Mouse (Mus musculus): ENCODE results near the gene Inf2.

Gene Inf2

GRCm38 (mm10) chr12:112626455-112626854 lies 37.9 kb downstream of the Inf2 start:
- DNase-seq (ENCODE audit: low read depth, low spot score) = no peak

DNA sequence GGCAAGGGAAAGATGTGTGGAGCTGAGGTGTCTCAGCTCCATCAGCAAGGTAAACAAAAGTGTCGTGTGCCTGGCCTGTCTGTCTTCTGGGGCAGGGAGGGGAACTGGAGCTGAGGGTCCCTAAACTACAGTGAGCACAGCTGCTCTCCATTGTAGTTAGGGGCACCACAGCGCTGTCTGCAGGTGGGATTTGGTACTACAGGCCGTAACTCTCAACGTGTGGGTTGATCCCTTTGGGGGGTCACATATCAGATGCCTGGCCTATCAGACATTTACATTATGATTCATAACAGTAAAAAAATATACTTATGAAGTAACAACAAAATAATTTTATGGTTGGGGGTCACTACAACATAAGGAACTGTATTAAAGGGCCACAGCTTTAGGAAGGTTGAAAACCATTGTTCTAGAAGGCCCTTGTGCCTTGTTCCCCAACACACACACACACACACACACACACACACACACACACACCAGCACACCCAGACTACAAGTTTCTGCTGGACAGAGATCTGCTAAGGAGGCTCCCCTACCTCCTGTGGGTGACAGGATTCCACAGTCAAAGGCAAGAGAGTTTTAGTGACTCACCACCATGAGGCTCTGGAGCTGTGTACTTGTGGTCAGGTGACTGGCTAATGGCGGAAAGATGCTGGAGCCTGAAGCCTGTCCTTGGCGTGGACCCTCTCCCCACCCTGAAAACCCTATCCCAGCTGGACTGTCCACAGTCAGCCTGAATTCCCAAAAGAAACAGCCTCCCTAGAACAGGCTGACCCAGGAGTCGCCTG lies 38.7 kb downstream of the Inf2 start:
- no peak for DNase-seq (ENCODE audit: low read depth, low spot score)

GRCm38 (mm10) chr12:112628197-112628596 lies 39.6 kb downstream of the Inf2 start:
- no peak for DNase-seq (ENCODE audit: low read depth, low spot score)

DNA sequence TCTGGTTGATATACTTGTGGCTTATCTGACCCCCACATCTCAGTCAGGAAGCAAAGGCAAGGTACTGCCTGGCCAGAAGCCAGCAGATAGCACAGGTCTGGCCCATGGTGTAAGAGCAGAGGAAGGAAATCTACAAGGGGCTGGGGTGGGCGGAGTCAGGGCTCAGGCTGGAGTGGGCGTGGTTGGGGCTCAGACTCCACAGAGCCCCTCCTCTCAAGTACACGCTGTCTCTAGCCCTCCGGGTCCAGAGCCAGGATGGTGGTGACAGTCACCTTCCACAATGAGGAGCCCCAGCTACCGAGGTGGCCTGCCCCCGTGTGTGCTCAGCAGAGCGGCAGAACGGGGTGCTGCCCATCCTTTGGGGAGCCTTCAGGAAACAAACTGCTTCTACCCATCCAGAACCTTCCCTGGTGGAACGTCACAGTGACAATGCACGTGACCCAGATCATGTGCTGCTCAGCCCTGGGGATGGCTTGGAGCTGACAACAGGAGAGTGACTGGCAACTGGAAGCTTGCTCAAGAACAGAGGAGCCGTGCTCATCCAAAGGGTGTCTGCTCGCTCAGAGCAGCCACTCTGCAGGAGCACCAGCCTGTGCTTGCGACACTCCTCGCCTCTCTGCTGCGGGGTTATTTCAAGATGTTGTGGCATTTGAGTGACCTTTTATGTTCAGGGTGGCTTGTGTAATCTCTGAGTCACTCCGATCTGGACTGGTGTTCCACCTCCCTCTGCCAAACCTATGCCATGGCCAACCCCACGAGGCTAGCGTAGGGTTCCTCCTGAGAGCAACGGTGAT lies 40.5 kb downstream of the Inf2 start:
- peak; percentile 54 for DNase-seq (ENCODE audit: low read depth, low spot score)

DNA sequence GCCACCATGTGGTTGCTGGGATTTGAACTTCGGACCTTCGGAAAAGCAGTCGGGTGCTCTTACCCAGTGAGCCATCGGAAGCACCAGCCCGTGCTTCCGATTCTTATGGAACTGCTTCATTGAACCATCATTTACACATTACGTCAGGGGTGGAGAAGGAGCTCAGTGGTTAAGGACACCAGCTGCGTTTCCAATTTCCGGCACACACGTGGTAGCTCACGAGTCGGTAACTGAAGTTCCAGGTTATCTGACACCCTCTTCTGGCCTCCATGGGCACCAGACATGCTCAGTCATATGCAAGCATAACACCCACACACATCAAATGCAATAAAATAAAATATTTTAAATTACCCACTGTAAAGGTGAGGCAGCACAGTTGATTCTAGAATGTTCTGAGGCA lies 41.4 kb downstream of the Inf2 start:
- DNase-seq (ENCODE audit: low read depth, low spot score) = no peak

DNA sequence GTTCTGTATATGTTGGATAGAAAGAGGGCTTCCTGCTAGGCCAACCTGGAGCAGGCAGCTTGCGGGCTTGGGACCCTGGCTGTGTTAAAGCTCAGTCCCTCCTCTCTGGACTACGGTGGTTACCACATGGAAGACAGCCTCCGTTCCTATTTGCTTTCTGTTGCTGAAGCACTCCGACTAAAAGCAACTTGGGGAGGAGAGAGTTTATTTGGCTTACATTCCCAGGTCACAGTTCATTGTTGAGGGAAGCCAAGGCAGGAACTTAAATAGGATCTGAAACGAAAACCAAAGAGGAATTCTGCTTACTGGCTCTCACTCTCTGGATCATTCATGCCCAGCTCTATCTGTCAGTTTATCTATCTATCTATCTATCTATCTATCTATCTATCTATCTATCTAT lies 42.2 kb downstream of the Inf2 start:
- DNase-seq (ENCODE audit: low read depth, low spot score) = no peak

DNA sequence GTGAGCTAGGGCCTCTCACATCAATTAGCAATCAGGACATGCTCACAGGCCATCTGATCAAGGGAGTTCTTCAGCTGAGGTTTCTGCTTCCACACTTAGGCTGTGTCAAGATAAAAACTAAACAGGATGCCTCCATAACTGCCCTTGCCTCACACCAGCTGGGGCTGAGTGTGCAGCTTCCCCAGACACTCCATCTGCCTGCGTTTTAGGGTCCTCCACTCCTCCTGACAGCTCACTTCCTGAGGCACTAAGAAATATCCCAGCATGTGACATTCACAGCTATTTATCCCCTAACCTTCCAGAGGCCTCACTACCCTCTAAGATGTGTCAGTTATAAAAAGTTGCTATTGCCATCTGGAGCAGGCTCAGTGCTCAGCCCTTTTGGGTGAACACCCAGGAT lies 42.9 kb downstream of the Inf2 start:
- DNase-seq (ENCODE audit: low read depth, low spot score) = no peak

- DNase-seq (ENCODE audit: low read depth, low spot score) = no peak
Observed at GRCm38 (mm10) chr12:112632084-112632777, 43.6 kb downstream of the Inf2 start.

DNA sequence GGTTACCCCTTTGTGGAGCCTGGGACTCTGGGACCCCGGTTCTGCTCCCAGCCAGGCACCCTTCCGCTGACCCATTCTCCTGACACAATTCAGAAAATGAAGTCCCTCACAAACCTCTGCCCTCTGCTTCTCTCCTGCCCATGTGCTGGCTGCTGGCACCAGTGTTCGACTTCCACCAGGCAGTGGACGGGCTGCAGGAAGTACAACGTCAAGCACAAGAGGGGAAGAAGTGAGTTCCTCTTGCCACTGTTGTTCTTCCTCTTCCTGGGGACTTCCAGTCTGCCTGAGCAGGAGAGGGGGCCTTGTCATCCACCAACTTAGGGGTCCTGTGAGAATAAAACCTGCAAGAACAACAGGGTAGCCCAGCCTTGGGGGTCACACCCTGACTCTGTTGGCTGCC lies 44.3 kb downstream of the Inf2 start:
- DNase-seq (ENCODE audit: low read depth, low spot score) = no peak

GRCm38 (mm10) chr12:112633686-112634085 lies 45.1 kb downstream of the Inf2 start:
- DNase-seq (ENCODE audit: low read depth, low spot score) = no peak

DNA sequence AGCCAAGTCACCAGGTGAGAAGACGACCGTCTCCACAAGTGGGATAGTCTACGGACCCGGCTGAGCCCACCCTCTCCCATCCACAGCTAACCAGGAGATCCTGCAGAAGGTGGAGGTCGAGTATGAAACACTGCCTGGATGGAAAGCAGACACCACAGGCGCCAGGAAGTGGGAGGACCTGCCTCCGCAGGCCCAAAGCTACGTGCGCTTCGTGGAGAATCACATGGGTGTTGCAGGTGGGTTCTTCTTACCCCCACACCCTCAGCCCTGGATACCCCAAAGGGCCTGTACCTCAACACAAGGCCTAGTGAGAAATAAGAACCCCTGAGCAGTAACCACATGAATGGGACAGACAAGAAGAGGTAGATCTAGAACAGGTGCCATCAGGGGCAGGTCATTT lies 50.9 kb downstream of the Inf2 start:
- DNase-seq (ENCODE audit: low read depth, low spot score) = no peak

DNA sequence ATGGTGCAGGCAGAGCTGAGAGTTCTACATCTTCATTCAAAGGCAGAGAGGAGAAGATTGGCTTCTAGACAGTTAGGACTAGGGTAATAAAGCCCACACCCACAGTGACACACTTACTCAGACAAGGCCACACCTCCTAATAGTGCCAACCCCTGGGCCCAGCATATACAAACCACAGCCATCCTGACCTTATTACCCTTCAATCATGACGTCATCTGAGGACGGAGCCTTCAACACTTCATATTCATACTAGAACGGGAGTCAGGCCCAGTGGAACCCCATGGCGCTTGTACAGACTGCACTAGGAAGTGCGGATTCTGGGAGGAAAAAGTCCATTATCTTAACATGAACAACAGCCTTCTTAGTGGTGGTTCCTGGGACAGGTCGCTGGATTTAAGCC lies 54.5 kb downstream of the Inf2 start:
- no peak for DNase-seq (ENCODE audit: low read depth, low spot score)

GRCm38 (mm10) chr12:112644180-112644854 lies 55.7 kb downstream of the Inf2 start, which contains the start of gene Siva1:
TSS of gene Siva1 (plus strand) at chr12:112644679.
- DNase-seq (ENCODE audit: low read depth, low spot score) = peak; percentile 93

DNA sequence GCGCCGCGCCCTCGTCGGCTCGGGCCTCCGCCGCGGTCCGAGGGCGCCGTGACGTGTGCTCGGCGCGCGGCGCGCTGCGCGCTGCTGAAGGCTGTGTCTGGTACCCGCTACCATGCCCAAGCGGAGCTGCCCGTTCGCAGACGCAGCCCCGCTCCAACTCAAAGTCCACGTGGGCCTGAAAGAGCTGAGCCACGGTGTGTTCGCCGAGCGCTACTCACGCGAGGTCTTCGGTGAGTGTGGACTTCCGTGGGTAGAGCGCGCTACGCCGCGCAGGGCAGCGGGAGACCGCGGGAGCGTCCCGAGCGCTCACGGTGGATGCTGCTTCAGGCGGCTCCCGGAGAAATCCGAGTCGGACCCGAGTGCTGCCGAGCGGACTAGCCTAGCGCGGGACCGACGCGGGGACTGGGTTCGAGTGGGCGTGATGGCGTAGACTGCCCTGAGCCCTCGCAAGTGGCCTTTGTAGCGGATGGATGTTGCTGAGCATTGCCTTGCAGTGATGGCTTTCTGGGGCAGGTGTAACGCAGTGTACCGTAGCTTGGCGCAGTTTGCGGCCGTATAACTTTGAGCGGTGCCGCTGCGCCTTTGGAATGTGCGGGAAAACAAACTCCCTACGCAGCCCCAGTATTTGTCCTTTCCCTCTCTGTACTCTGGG lies 56.4 kb downstream of the Inf2 start:
- no peak for DNase-seq (ENCODE audit: low read depth, low spot score)

- DNase-seq (ENCODE audit: low read depth, low spot score) = no peak
Observed at GRCm38 (mm10) chr12:112646139-112646538, 57.6 kb downstream of the Inf2 start.

GRCm38 (mm10) chr12:112648081-112648480 lies 59.5 kb downstream of the Inf2 start:
- no peak for DNase-seq (ENCODE audit: low read depth, low spot score)

- no peak for DNase-seq (ENCODE audit: low read depth, low spot score)
Observed at GRCm38 (mm10) chr12:112651778-112652439, 63.3 kb downstream of the Inf2 start.

GRCm38 (mm10) chr12:112653157-112653824 lies 64.7 kb downstream of the Inf2 start:
- DNase-seq (ENCODE audit: low read depth, low spot score) = no peak

DNA sequence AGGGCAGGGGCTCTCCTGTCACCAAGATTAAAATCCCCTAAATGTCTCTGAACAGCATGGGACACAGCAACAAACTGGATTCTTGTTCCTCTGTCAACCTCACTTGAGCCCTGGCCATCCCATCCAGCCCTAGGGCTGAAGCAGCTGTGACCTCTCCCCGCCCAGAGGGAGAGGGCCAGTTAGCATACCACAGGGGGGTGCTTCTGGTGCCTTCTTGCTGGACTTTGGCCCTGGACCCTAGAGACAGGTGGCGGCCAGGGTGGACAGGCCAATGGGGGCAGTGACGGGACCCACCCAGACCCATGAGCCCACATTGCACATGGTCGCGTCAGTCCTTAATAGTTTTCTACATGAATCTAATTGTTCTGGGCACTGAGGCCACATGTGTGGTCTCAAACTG lies 65.5 kb downstream of the Inf2 start:
- no peak for DNase-seq (ENCODE audit: low read depth, low spot score)

GRCm38 (mm10) chr12:112658619-112659018 lies 70.0 kb downstream of the Inf2 start:
- DNase-seq (ENCODE audit: low read depth, low spot score) = no peak

All from WW6 (cell line).